Mouse (Mus musculus): ENCODE results near the gene Aldh5a1. TPM values are rescaled to one million over a fixed set of nuclear protein-coding genes. Genes with fewer than 3 reads are reported as not detected.
A peak's percentile ranks its signal among the peaks of the same experiment; 100 is the strongest.

Gene Aldh5a1
- total RNA-seq, 2 experiments from 2014 or later, result 20.3 to 22.0 TPM

DNA sequence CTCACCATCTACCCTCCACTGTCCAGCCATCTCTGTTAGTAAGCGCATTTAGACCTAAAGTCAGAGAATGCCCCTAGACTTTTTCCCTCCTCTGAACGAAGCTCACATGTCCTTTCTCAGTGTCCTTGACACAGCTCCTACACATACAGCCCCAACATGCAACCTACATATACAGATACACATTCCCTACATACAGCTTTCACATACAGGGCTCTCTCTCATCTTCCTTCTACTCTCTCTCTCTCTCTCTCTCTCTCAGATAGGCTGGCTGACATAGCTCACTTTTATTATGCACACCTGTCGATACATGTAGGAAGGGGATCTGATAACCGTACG is 721 bp downstream of the Aldh5a1 start:
- DNase-seq (ENCODE audit: low spot score in 2 of 2), result no peak

DNA sequence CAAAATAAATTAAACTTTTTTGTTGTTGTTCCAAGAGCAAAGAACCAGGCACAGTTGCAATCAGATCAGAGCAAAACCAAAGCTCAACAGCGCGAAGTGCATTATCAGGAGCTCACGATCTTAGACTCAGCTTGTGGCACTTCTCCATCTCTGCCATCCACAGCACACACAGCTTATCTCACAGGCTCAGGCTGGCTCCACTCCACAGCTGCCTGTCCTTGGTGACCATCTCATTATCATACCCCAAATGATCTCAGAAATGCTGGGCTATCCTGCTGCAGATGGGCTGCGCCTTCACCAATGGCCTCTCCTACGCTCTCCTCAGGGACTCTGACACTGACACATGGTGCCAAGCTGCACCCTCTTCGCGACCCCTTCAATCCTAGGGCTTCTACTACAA is 4.3 kb downstream of the Aldh5a1 start:
- no peak for DNase-seq (ENCODE audit: low spot score in 2 of 2)

DNA sequence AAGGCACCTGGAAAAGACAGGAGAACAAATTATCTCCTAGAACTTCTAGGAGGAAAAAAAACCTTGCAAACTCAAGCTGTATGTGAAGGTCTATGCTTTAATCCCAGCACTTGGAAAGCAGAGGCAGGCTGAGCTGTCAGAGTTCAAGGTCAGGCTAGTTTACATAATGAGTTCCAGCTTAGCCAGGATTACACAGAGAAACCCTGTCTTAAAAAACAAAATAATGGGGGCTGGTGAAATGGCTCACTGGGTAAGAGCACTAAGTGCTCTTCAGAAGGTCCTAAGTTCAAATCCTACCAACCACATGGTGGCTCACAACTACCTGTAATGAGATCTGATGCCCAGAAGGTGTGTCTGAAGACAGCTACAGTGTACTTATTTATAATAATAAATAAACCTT is 6.9 kb downstream of the Aldh5a1 start:
- no peak for DNase-seq (ENCODE audit: low spot score in 2 of 2)

DNA sequence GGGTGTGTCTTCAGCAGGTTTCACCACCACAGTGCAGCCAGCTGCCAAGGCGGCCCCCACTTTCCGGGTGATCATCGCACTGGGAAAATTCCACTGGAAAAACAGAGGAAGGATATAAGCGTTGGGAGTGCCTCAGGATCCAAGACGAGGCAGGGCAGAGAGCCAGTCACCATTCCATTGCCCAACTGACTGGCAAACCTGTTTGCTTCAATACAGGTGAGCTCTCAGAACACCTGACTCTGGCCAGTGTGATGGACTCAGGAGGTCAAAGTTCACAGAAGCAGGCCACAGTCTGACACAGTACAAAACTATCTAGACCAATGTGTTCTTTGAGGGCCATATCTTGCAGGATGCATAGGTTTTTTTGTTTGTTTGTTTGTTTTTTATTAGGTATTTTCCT is 13.5 kb downstream of the Aldh5a1 start:
- no peak for DNase-seq (ENCODE audit: low spot score in 2 of 2)

DNA sequence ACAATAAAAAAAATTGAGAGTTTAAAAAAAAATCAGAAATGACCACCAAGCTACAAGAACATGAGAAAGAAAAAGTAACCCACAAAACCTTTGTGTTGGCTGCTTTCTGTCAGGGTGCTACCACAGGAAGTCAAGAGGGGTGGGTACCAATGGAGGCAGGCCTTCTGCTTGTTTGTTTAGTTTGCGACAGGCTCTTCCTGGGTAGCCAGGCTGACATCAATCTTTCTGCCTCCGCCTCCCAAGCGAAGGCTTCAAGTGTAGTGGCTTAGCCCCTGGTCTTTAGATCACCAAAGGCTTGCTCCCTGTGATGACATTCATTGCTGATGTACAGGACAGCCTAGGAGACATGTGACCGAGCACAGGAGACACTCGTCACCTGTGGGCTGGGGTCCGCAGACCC is 16.2 kb downstream of the Aldh5a1 start:
- DNase-seq (ENCODE audit: low spot score in 2 of 2), result no peak

DNA sequence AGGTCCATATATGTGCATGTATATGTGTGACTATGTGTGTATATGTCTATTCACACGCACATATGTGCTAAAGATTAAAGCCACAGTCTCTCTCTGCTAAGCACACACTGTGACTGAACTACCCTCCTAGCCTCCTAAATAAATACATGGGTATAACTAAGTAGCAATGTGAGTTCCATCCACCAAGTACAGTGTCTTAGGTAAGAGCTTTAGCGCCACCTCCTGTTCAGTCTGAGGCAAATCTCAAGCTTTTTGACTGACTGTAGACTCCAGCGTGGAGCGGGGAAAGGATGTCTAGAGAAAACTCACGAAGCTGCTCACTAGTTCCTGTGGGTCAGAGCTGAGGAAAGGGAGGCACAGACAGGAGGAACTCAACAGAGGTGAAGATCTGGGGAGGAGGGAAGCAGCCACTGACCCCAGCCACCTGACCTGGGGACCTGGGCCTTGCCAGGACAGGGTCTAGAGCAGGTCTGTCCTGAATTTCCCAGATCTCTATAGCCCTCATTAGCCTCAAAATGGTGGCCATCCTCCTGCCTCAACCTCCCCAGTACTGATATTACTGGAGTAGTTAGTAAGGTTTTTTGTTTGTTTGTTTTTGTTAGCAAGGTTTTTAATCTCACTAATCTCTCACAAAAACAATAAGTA is 17.0 kb downstream of the Aldh5a1 start:
- DNase-seq (ENCODE audit: low spot score in 2 of 2), result peak in 1 of 2 experiments; percentile 47

DNA sequence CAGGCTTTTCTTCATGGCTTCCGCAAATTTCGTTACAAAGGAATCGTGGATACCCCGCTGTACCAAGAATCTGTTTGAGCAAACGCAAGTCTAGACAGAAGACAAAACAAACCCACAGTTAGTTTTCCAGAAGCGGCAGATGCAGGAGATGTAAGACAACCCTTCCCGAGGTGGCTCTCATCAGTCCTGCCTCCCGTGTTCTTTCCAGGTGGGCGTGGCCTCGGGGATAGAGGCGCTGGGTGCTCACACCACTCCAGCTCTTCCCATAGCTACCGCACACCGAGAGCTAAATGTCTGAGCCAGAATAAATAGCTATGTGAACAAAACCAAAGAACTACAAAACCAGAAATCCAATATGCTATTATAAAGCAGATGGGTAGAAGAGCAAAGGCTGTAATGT is 21.6 kb downstream of the Aldh5a1 start:
- no peak for DNase-seq (ENCODE audit: low spot score in 2 of 2)

DNA sequence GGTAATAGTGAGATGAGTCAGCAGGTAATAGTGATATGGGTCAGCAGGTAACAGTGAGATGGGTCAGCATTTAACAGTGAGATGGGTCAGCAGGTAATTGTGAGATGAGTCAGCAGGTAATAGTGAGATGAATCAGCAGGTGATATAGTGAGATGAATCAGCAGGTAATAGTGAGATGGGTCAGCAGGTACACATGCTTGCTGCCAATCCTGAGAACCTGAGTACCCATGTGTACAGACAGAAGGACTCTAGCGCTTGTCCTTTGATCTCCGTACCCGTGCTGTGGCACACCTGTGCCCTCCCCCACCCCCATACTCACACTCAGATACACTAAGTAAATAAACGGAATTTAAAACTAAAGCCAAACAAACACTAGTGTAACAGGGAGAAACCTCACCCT is 22.5 kb downstream of the Aldh5a1 start:
- DNase-seq (ENCODE audit: low spot score in 2 of 2), result no peak

DNA sequence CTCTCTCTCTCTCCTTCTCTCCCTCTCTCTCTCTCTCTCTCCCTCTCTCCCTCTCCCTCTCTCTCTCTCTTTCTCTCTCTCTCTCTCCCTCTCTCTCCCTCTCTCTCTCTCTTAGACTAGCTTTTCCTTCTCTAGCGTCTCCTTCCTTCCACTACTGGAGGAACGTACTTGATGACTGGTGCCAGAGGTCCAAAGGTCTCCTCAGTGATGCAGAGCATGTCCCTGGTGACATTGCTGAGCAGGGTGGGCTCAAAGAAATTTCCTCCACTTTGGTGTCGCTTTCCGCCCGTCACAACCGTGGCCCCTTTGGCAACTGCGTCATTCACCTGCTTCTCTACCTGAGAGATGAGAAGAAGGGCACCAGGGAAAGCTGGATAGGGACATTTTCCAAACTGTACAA is 23.9 kb downstream of the Aldh5a1 start:
- no peak for DNase-seq (ENCODE audit: low spot score in 2 of 2)

DNA sequence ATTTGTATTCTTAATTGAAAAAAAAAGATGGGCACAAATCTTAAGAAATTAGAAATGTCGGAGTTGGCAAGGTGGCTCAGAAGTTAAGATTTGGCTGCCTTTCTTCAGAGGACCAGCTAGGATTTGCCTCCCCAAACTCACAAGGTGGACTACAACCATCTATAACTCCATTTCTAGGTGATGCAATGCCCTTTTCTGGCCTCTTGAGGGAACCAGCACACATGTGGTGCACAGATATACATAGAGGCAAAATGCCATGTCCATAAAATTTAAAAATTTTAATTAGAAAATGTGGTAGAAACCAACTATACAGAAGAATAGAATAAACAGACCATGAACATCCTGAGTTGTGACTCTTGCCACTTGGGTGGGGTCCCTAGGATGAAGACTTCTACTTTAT is 28.3 kb downstream of the Aldh5a1 start:
- no peak for DNase-seq (ENCODE audit: low spot score in 2 of 2)

DNA sequence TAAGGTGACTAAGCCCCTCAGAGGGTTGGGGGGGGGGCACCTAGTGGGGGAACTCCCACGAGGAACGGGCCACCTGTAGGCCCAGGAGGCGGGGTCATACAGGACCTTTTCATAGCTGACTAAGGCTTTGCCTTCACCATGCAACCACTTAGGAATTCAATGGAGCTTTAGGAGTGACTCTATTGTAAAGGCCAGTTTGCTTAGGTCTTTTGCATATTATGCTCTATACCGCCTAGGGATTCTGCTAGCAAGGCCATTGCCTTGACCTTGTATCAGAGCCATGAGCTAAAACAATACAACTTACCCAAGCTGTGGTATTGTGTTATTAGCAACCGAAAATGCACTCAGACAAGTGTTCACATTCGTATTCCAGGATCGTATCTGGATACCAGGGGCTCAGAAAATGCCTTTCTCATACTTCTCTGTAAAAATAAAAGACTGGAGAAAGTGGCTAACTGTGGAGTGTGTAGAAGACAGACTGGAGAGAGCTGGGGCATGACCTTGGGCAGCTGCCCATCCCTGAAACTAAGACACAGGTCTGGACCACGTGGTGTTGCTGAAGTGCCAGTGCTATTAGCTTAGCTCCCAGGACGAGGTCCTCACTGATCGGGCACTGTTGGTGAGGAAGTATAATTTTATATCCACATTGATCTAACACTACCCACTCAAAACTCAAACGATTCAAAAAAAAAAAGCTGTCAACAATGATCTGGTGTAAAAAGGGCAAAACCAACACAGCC is 30.5 kb downstream of the Aldh5a1 start:
- no peak for DNase-seq (ENCODE audit: low spot score in 2 of 2)

DNA sequence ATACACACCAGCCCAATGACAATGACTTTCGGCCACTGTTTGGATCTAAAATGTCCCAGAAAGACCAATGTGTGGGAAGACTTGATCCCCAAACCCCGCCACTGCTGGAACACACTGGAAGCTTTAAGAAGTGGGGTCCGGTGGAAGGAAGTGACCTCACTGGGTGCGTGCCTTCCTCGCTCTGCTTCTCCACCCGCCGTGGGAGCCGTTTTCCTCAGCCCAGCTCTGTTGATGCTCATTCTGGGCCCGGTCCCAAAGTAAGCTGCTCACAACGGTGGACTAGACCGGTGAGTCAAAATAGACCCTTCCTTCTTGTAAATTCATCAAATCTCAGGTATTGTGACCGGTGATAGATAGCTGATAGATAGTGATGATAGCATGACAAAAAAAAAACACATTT is 32.0 kb downstream of the Aldh5a1 start:
- DNase-seq (ENCODE audit: low spot score in 2 of 2), result no peak

DNA sequence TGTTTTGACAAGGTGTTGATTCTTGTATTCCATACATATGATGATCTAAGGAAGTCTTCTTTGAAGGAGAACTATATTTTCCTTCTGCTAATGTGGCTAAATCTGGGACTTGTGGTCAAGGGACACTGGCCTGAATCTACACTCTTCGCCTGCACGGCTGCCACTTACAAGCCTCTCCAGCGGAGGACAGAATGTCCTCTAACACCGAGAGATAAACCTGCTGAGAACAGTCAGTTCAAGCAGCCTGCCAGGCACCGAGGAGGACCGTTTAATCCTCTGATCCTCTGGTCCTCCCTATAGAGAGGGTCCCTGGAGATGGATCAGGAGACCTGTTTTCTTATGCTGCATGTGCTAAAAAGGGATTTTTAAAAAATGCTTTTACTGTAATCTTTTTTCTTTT is 34.0 kb downstream of the Aldh5a1 start:
- DNase-seq (ENCODE audit: low spot score in 2 of 2), result no peak

DNA sequence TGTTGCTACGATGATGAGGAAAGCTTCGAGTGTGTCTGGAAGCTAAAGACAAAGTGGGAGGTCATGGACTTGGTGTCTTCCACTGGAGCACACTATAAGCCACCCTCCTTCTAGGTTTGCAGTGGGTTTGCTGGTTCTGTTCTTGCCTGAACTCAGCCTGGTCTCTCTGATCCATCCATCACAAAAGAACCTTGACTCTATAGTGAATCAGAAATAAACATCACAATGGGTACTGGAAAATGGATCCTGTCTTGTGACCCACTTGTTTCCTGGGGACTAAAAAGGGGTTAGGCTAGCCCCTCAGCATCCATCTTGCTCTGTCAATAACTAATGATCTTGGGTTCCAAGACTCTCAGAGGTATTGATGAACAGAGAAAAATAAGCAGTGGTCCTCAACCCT is 35.5 kb downstream of the Aldh5a1 start:
- DNase-seq (ENCODE audit: low spot score in 2 of 2), result no peak

DNA sequence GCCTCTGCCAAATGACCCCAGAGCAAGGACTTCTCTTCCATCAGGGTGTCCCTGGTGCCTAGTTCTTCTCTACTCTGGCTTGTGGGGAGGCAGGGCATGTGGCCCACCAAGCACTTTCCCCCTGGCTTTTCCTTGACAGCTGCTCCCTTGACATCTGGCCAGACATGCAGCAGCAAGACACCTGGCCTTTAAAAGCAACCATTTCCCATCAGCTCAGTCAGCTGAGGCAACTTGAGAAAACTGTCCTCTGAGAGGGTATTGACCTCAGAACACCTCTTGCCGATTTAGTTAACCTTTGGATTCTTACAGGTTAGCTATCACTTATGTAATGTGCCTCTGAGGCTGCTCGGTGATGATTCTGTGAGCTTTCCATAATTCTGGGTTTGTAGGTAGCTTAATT is 43.6 kb downstream of the Aldh5a1 start:
- no peak for DNase-seq (ENCODE audit: low spot score in 2 of 2)

DNA sequence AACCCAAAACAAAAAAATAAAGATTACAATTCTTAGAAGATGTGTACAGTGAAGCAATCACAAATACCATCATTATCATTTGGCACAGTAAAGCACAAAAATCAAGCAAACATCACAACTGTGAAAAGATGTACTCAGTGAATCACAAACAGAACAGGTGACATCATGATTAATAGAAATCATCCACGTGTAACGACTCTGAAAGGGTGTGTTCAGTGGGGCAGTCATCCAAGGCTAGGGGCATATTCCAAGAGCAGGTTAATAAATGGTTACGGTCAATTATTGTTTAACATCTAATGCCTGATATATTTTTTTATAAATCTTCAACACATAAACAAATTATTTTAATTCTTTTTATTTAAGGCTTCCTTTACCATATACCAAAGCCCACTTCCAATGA is 44.9 kb downstream of the Aldh5a1 start:
- no peak for DNase-seq (ENCODE audit: low spot score in 2 of 2)

DNA sequence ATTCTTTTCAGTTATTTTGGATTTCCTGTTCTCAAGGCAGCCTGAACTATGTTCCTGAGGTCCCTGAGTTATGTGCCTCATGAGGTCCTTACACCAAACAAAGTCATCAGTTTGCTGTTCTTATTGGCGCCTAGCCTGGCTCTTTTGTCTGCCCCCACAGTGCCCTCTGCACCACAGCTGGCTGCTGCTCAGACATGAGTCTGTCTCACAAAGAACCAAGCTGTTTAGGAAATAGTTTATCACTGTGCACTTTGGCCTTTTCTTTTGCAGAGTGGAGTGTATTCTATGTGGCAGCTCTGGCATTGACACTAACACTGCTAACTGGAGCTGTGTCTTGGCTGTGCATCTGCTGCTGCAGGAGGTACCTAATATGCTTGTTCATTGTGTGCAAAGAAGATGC is 47.9 kb downstream of the Aldh5a1 start:
- DNase-seq (ENCODE audit: low spot score in 2 of 2), result no peak

DNA sequence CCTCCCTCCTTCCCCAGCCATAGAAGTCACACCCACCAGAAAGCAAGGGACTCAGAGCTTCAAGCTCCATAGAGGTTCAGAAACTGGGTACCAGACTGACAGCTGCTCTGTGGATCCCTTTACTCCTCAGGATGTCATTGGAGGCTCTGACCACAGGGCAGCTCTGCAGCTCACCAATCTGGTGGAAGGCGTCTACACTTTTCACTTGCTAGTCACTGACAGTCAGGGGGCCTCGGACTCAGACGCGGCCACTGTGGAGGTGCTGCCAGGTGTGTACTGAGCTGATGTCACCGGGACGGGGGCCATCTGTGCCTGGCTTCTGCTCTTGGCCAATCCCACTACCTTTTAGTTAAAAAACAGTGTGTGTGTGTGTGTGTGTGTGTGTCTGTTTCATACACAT is 55.0 kb downstream of the Aldh5a1 start:
- DNase-seq (ENCODE audit: low spot score in 2 of 2), result no peak

DNA sequence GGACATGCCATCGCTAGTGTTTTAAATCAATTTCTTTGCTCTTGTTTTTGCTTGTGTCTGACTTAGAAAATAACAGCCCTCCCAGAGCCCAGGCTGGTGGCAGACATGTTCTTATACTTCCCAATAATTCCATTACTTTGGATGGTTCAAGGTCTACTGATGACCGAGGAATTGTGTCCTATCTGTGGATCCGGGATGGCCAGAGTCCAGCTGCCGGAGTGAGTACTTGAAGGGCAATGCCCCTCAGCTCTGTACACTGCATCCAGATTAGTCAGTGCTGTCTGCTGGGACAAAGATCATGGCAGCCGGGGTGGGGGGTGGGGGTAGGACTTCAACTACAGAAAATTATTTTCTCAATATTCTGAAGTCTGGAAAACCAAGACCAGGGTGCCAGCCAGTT is 56.8 kb downstream of the Aldh5a1 start:
- DNase-seq (ENCODE audit: low spot score in 2 of 2), result no peak

DNA sequence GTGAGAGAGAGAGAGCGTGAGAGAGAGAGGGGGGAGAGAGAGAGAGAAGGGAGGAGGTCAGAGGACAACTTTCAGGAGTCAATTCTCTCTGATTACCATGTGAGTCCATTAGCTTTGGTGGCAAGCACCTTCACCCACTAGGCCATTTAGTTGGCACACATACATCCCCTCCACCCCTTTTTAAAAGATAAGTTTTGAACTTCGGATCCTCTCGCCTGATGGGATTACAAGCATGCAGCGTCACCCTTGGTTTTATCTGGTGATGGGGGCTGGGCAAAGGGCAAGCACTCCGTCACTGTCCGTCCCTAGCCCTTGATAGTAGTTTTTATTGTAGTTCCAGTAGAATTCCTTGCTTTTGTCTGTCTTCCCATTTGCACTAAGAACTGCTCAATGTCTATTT is 57.3 kb downstream of the Aldh5a1 start:
- DNase-seq (ENCODE audit: low spot score in 2 of 2), result no peak

DNA sequence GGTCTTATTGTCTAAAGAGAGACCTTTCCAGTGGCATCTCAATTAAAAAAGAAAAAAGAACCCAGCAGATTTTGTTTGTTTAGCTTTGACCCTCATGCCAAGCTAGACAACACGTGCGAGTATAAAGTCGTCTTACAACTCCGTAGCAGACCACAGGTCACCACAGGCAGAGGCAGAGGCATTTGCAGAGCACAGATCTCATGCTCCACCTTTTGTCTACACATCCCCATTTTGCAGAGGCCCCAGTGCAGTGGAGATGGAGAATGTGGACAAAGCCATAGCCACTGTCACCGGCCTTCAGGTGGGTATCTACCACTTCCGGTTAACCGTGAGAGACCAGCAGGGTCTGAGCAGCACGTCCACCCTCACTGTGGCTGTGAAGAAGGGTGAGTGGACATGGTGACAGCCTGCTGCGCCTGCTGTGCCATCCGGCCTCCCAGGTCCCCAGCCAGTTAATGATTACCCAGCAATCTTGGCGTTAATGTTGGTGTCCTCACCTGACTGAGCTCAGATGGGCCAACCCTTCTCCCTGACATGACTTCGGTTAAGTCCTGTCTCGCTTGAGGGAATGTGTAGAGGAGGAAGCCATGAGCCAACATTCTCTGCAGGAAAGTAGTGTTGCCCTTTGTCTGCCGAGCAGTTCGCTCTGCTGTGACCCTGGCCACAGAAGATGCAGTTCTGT is 58.0 kb downstream of the Aldh5a1 start:
- no peak for DNase-seq (ENCODE audit: low spot score in 2 of 2)

DNA sequence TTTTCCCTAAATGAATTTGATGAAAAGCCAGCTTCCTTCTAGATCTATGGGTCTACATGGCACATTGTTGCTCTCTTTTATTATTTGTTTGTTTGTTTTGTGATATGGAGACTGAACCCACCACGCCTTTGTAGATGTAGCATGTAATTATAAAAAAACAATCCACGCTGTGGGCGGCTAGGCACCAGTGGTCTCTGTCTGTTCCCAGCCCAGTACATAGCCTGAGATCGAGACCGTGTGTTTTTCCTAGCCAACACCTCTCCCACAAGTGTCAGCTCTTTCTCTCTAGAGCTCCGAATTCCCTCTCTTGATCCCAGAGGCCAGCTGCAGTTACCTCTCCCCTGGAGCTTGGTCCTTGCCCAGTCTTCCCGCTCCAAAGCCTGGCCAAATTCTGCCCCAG is 69.2 kb downstream of the Aldh5a1 start:
- no peak for DNase-seq (ENCODE audit: low spot score in 2 of 2)

DNA sequence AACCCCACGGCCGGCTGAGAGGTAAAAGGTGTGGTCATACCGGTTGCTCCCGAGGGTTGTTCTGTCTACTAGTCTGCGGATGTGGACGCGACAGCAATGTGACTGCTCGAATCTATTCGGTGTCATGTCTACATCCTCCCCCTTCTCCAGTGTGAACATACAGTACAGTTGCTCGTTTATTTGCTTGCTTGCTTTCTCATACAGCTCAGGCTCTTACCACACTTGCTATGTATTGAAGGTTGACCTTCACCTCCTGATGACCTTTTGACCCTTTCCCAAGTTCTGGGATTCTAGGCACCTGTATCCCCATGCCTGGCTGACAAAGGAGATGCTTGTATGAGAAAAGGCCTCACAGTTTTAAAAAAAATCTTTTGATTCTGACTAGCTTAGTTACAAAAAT is 69.7 kb downstream of the Aldh5a1 start:
- DNase-seq (ENCODE audit: low spot score in 2 of 2), result no peak
